Mouse (Mus musculus) kidney, postnatal 36 days (tissue): ENCODE data around the gene Tas2r136.

Source experiments
- DNase-seq, 2 experiments: peaks; one replicate each; pipeline ENCODE4 v3.0.0; 2021 to 2022; ENCODE audit warnings: mixed read lengths in 2 of 2

Tas2r136 gene

GRCm38 (mm10) chr6:132778062-132778461 is at the start of gene Tas2r136:
Gene Tas2r136 (minus strand): TSS chr6:132778162.
- DNase-seq: no peak

GRCm38 (mm10) chr6:132802518-132802917 is 24.6 kb upstream of the Tas2r136 start, which contains the start of gene Tas2r117:
Gene Tas2r117 (plus strand): TSS chr6:132802818.
- DNase-seq: no peak

- no peak for DNase-seq
Measured at GRCm38 (mm10) chr6:132795393-132795792, 17.4 kb upstream of the Tas2r136 start.

DNA sequence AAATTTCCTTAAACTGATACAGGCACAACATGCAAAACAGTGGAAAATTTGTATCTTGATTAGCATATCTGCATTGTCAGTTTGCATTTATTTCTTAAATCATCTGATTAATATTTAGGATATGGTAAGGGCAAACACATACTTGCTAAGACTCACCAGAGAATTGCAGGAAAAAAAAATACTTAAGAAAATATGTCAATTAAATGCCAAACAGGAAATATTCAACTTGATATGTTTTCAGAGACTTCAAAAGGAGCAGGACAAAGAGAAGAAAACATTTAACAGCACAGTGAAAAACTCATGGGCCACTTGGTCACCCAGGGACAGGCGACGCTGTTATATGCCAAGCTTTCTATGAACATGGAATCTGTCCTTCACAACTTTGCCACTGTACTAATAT is 16.1 kb downstream of the Tas2r136 start, which contains the start of gene Tas2r102:
TSS of gene Tas2r102 (plus strand) at position 301 of the 400 bp plus-strand sequence.
- no peak for DNase-seq

DNA sequence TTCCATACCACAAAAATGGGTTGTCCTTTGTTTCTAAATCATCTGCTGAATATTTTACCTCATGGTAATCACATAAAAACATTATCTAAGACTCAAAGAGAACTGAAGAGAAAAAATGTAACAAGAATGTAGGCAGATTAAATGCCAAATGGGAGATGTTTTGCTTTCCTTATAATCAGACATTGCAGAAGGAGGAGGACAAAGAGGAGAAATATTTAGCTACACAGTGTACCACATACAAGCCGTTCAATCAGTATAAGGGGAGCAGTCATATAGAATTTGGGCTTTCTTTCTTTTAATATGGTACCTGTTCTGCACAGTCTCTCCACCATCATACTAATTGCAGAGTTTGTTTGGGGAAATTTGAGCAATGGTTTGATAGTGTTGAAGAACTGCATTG is 23.5 kb downstream of the Tas2r136 start, which contains the start of gene Tas2r124:
TSS of gene Tas2r124 (plus strand) at position 301 of the 400 bp plus-strand sequence.
- no peak for DNase-seq

DNA sequence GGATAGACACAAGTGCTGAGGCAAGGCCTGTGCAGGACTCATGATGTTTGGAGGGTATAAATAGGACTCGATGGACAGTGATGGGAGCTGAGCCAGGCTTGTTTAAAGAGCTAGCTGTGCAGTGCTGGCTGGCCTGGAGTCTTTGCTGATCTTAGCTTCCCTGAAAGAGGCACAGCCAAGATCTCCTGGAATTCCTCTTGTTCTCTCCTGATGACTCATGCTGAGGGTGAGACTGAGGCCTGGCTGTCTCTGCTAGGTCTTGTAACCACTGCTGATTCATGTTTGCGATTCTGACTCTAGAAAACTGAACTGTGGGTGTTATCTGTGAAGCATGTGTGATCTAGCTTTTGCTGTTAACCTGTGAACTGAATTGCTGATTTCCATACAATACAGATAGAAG is 27.8 kb downstream of the Tas2r136 start:
- no peak for DNase-seq

DNA sequence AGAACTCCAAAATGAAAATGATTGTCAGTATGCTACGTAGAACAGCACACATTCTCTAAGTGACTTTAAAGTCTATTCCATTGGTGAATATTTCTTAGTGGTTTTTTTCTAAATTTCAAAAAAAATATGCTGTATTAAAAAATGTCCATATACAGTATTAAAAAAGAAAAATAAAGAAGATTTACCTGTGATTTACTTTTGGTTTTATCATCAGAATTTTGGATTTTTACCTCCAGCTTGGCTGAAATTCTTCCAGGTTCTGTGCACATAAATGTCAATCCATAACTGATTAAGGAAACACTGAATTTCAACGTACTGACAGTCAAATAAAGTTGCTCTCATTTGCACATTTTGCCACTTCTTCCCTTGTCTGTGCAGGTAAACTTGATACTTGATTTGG is 40.0 kb downstream of the Tas2r136 start, which contains the start of gene Tas2r115:
TSS of gene Tas2r115 (minus strand) at position 101 of the 400 bp plus-strand sequence.
- no peak for DNase-seq
